Mouse (Mus musculus) spleen, postnatal 36 days (tissue): Measurements from ENCODE around the gene Trim7.
"Not testable (repeated sequence)": the region's sequence is repeated elsewhere in the genome, so short reads cannot be mapped to it uniquely, and the experiment has no call there.

Experiments
- DNase-seq, 2 experiments: peaks; one replicate each; pipeline ENCODE4 v3.0.0; 2022; ENCODE audit warnings: low spot score in 2 of 2, mixed read lengths in 1 of 2

Gene Trim7

DNA sequence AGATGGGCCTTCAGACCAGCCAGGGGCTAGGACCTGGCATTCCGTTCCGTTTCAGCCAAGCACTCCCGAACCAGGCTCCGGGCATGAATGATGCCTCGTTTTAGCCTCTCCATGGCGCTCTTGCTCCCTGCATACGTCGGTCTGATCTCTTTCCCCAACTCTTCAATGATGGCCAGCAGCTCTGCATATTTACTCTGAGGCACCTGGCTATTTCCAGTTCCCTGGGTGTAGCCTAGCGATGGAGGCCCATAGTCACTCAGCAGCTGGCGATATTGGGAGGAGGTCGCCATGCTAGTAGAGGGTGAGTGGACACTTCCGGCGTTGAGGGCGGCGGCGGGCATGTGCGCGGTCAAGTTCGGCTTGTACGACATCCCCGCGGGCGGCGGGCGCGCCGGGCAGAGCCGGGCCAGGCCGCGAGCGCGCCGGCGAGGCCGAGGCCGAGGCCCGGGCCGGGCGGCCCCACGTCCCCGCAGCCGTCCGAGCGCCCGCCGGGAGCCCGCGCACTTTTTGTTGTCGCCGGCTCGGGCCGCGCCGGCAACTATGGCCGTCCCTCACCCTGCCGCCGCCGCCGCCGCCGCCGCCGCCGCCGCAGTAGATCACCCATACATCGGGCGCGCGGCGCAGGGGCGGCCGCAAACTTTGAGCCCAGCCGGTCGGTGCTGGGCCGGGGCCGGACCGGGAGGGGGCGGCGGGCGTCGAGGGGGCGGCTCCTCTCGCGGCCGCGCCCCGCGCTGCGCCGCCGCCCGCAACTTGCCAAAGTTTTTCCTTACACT, at the start of gene Trim7, which contains the start of gene Gm12184:
Gene Trim7 (plus strand): TSS at position 162 of the 773 bp plus-strand sequence.
Gene Gm12184 (minus strand): TSS at position 677 of the 773 bp plus-strand sequence.
- not testable (repeated sequence) for DNase-seq

DNA sequence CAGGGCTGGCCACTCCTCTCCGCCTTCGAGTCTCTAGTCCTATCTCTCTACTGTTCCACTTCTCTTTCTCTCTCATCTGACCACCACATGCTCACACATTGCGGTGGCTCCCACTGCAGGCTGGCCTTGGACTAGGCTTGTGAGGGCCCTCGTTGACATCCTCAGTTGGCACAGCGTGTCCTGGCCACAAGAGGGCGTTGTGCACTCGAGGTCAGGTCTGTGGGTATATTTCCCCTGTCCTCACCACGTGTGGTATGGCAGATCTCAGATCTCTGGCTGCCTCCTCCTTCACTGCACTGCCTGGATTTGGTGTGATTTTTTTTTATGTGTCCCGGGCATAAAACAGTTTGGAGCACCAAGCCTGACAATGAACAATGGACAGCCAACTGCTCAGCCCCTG, 49.3 kb upstream of the Trim7 start:
- peak in 1 of 2 experiments; percentile 33 for DNase-seq

DNA sequence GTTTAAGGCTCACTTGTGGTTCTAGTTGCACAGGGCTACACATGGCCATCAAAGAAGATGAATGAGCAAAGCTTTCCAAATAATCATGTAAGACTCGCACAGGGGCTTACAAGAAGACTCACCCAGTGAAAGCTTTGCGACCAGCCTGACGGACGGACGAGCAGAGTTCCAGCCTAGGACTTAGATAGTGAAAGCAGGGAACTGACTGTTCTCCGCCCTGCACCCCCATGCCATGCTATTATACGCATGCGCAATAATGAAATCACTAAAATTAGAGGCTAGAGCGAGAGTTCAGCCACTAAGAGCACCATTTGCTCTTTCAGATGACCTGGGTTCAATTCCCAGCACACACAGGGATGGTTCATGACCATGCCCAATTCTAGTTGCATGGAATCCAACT, 48.6 kb upstream of the Trim7 start:
- DNase-seq: no peak

DNA sequence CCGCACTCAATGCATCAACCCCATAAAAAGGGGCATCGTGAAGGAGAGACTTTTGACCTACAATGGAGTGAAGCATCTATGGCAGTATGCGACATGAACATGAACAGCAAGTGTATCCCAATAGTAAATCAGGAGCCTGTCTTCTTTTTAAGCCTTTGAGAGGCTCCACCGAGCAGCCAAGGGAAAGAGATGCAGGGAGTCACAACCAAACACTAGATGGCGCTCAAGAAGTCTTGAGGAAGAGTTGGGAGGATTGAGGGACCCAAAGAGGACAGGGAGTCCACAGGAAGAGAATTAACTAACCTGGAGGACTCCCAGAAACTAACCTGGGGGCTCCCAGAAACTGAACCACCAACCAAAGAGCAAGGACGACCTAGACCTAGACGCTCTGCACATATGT, 46.5 kb upstream of the Trim7 start:
- peak; percentile 46 to 56 for DNase-seq

DNA sequence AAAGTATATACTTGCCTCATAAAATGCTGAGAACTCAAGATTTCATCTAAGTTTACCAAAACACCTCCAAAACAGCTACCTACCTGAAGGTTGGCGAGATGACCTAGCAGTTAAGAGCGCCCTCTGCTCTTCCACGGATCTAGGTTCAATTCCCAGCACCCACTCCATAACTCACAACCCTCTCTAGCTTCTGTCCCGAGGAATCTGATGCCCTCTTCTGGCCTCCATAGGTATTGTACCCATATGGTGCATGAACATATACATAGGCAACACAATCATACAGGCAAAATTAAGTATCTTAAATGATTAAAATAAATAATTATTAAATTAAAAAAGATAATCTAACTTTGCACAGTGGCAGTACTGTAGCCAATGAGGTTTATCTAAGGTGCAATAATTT, 43.7 kb upstream of the Trim7 start:
- DNase-seq: no peak

DNA sequence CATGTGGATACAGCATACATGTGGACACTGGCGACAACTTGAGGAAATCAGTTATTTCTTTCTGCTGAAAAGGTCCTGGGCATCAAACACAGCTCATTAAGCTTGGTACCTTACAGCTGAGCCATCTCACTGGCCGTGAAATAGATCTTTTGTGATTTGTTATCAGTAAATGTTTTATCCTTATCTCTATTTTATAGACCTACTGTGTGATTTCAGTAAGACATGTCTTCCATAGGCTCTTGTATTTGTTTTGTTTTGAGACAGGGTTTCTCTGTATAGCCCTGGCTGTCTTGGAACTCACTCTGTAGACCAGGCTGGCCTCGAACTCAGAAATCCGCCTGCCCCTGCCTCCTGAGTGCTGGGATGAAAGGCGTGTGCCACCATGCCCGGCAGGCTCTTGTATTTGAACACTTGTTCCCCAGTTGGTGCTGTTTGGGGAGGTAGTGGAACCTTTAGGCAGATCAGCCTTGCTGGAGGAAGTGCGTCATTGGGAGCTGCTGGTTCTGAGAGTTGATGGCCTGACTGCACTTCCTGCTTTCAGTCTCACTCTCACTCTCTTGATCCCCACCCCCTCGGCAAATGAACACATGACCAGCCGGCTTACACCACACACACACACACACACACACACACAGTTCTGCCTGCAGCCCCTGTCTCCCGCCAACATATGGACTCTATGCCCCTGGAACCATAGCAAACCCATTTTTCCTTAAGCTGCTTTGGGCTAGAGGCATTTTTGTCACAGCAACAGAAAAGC, 38.3 kb upstream of the Trim7 start:
- DNase-seq: peak; percentile 86 to 88

DNA sequence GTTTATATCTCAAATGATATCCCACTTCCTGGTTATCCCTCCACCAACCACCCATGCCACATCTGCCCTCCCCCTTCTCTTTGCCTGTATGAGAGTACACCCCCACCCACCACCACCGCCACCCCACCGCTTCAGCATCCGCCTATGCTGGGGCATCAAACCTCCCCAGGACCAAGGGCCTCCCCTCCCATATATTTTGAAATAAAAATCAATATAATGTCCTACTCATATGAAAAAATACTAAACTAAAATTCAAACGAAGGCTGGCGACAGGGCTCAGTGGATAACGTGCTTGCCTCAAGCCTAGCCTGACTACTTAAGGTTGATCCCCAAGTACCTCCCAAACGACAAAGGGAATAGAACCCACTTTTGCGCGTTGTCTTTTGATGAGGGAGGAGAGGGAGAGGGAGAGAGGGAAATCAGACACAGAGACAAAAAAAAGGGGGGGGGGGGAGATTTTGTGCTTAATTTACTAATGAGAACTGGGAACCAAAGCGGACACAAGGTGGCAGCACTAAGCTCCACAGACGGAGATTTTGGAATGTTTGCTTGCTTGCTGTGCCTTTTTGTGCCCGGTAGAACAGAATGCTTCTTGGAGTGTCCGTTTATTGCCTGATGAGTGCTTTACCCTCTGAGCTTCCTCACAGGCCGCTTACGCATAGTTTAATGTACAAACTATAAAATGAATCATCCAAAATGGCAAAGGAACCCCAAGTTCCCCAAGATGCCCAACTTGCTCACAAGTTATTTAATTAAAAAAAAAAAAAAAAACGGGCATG, 37.4 kb upstream of the Trim7 start:
- DNase-seq: peak; percentile 54 to 73

DNA sequence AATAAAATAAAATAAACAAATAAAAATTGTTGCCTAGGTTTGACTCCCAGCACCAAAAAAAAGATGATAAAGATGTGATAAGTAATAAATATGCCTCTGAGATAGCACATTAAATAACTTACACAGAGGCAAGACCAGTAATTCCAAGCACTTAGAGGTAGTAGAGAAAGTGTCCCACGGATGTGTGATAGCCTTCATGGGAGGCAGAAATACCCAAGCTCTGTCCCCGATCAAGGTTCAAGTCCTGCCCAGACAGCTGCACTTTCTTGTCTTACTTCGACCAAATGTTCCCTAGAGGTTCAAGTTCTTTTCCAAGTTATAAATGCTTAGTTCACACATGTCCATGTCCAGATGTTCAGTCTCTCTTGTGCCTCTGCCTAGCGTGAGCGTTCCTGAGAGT, 36.7 kb upstream of the Trim7 start:
- DNase-seq: no peak

DNA sequence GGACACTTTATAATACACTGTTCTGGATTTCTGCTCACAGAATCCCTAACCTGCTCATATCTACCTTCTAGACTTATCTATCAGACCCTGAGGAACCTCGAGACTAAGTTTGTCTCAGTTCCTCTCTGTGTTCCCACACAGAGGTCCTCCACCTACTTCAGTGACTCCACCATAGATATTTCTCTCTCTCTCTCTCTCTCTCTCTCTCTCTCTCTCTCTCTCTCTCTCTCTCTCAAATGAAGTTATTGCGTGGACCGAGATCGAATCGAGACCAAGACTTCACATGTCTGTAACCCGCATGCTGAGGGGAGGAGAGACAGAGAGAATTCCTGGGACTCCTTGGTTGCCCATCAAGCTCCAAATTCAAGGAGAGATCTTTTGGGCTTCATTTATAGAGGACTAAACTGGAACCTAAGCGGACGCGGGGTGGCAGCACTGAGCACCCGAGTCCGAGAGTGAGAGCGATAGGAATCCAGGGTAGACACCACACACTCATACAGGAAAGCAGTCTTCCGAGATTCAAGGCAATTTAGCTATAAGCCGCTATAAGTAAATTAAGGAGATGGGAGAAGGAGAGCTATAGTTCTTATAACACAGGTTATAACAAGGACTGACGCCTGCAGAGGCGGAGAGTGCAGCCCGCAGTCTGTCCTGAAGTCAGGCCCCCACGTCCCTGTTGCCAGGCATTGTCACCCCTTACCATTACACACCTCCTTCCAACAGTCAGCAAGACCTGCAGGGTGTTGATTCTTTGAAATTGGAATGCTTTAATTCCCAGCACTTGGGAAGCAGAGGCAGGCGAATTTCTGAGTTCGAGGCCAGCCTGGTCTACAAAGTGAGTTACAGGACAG, 35.7 kb upstream of the Trim7 start:
- DNase-seq: peak; percentile 70 to 78

DNA sequence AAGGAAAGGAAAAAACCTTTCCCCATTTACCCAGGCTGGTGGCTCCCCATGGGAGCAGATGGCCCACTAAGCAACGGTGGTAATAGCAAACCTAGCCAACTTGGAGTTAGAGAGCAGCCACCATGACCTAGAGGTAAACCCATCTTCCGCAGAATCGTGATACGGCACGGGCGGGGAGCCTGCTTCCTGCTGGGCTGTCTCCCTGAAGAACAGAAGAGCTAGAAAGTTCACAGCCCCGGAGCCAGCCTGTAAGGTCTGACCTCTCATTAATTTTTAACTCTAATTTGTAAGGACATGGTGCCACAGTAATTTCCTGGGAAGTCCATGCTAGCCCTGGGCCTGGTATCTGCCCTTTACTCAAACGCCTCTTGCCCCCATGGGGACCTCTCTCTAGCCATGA, 35.0 kb upstream of the Trim7 start:
- no peak for DNase-seq

DNA sequence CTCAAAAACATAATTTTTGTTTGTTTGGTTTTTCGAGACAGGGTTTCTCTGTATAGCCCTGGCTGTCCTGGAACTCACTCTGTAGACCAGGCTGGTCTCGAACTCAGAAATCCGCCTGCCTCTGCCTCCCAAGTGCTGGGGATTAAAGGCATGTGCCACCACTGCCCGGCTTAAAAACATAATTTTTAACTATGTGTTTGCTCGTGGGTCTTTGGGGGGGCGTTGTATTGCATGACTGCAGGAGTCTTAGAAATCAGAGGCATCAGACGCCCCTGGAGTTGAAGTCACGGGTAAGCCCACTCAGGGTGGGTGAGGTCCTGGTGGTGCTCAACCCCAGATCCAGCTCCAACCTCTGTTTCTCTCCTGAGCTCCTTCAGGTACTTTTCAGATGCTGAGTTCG, 34.0 kb upstream of the Trim7 start:
- not testable (repeated sequence) for DNase-seq

DNA sequence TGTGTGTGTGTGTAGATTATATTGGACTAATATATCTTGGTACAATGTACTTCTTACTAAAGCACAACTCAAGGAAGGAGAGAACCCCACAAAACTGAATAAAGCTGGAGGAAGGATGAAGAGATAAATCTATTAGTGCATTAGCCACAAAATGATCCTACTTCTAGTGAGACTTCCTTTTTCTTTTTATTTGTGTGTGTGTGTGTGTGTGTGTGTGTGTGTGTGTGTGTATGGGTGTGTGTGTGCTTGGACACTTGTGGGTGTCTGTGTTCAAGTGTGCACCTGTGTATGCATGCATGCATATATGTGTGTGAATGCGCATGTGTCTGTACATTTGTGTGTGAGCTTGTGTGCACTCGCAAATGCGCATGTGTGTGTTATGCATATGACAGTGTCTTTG, 32.8 kb upstream of the Trim7 start:
- DNase-seq: no peak

DNA sequence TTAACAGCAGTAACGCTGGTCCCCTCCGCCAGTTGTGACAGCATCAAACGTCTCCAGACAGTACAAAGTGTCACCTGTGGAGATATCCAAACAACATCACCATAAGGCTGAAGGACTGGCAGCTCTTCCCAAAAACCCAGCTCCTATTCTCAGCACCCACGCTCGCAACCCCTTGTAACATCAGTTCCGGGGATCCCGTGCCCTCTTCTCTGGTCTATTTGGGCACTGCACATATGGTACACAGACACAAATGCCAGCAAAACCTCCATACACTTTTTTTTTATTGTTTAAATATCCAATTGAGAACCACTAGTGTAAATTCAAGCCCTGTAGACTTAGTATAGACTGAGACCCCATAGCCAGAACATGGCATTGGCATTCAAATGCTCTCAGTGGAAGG, 30.7 kb upstream of the Trim7 start:
- no peak for DNase-seq

DNA sequence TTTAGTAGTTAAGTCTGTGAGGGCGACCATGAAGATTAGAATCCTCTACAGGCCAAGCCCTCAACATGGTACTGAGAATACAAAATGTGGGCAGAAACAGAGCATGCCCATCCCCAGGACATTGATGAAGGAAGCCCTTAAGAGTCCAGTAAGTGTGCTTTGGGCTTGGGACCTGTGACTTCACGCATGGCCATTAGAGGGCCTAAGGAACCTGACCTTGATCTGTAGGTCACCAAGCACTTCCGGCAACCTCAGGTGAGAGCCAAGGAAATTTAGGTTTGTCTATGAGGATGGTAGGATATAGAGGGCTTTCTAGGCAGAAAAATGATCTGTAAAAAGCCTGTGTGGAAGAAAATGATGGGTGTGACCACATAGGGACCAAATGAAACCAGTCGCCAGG, 29.6 kb upstream of the Trim7 start:
- DNase-seq: no peak

DNA sequence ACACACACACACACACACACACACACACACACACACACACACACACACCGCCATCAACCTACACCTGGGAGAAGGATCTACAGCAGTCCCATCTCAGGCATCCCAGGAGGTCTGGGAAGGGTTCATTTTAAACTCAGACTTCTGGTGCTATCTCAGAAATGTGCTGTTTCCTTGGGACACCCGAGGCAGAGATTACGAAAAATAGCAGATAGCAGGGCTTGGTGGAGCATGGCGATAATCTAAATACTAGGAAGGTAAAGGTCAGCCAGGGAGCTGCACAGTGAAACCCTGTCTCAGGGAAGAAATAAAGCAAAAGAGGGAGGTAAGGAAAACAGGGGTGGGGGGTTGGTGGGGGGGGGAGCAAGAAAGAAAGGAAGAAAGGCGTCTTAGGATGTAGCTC, 28.7 kb upstream of the Trim7 start:
- DNase-seq: no peak

DNA sequence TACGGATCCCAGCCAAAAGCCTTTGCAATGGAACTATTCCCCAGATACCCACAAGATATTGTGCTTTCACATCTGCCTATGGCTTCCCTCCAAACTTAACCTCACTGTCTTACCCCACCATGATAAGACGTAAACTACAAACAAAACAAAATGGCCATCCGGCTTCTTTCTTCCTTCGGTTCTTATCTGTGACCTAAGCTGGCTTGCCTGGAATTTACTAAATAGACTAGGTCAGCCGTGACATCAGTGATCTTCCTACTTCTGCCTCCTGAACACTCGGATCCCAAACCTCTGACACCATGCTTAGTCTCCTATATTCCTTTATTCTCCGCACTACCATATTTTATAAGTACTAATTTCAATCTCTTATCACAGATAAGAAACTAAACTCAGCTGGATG, 27.6 kb upstream of the Trim7 start:
- no peak for DNase-seq

DNA sequence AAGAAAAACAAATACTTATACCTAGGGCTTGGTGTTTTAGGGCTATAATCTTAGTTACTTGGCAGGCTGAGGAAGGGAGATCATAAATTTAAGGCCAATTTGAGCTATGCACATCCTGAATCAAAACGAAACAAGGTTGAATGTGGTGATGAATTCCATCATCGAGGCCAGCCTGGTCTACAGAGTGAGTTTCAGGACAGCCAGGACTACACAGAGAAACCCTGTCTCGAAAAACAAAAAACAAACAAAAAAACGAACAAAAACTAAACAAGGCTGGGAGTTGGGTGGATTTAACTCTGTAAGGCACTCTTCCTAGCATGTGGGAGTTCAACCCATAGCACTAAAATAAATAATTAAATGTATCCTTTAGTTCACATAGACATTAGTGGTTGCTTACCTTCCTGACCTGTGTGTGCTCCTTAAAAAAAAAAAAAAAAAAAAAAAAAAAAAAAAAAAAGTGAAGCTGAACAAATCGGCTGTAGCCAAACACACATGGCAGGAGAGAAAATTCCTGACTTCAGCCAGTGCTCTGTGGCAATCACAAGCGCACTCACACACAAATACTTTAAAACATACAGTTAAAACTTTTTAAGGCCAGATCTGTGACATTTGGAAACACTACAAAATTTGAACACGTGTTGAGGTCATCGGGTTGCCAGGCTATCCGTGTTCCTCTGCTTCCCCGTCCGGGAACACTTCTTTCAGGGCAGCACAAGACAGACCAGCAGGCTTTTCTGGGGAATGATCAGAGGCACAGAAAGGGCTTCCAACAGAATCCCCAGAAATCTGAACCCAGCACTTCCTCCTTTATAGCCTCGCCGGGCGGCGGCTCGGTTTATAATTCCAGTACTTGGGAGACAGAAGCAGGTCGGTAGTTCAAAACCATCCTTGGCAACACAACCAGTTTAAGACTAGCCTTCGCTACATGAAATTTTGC, 26.7 kb upstream of the Trim7 start:
- DNase-seq: no peak

DNA sequence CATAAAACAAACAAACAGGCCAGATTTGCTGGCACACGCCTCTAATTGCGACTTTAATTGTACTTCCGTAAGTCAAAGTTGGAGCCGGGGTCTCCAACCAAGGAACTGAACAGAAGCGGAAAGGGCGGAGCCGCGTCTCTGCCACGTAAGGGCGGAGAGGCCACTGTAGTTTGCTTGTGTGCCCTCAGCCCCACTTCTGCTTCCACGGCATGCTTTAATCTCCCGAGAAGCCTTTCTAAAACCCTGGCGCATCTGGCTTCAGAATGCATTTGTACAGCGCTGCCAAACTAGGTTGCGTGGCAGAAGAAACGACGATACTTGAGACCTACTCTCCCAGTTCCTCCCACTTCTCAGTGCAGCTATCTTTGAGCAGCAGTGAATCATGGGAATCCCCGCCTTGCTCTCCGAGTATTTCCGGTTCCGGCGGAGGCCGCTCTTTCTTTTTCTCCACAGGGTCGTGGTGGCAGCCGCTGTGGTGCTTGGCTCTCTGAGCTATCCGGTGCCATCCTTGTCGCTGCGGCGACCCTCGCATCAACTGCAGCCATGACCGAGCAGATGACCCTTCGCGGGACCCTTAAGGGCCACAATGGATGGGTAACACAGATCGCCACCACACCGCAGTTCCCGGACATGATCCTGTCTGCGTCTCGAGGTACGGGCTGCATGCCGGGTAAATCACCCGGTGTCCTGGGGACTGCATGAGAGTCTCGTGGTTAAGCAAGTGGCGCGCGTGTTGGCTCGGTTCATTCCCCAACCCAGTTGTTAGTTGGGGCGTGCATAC, 25.8 kb upstream of the Trim7 start, which contains the start of gene Rack1:
Gene Rack1 (plus strand): TSS at position 412 of the 781 bp plus-strand sequence.
- DNase-seq: peak; percentile 87
